Mouse (Mus musculus) central nervous system, embryonic 11.5 days (tissue): ENCODE measurements around the gene Nars2. TPM values are rescaled to one million over a fixed set of nuclear protein-coding genes. Genes with fewer than 3 reads are reported as not detected.

Source experiments
- polyA plus RNA-seq: library from polyadenylated mRNA; depleted of rRNA; stranded (reverse); fragments of >200 nt; gene quantifications from 2 replicates; pipeline ENCODE4 v1.2.3, GENCODE M21; 2012; rRNA removed

The Nars2 gene
- polyA plus RNA-seq: 9.0 and 11.1 TPM in 2 replicates

DNA sequence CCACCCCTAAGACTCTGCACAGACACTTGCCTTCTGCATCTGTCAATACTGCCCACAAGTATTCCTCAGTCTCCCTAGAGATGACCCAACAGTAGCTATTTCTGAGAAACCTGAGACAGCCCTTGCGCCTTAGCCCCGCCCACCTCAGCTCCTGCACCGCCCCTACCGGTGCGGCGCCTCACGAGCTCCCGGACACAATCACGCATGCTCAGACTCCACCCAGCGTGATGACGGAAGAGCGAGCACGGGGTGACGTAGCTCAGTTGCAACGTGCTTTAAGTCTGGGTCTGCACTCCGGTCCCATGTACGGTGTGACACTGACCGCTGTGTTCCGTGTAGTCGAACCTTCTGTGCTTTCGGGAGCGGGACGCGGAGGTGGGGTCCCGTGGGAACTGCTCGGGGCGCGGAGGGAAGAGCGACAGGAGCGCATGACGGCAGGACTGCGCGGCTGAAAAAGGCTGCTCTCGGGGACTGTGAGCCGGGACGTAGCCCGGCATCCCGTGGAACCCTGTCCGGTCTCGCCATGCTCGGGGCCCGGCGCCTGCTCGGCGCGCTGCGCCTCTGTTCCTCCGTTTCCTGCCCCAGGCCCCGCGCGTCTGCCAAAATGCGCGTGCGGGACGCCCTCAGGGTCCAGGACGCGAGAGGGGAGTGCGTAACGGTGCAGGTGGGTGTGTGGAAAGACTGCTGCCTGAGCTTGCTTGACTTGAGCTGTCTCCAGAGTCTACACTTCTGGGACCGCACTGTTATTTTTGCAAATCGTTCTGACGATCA is at the start of gene Nars2:
Nars2 (plus strand) TSS at position 225 of the 771 bp plus-strand sequence.

DNA sequence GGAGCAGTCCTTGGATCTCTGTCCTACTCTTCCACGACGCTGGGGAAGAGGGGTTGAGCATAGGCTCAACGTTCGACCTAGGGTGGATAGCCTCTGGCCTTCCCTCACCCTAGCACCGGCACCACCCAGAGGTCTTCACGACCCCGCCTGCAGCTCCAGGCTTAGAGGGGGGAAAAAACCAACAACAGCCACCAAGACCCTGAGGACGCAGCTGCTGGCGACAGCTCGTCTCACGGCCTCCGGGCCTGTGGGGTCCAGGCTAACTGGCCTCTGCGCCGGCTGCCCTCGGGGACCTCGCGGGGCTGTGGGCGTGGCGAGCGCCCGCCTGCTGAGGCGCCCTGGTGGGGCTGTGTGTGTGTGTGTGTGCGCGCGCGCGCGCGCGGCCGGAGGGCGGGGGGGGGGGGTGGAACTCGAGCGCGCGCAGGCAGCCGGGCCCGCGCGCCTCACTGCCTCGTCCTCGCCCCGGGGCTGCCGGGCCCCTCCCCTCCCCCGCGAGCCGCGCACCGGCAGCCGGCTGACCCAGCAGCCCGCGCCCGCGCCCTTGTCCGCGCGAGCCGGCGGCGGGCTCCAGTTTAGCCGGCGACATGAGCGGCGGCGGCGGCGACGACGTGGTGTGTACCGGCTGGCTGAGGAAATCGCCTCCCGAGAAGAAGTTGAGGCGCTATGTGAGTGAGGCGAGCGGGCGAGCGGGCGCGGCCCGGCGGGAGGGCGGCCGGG is 130.1 kb downstream of the Nars2 start, which contains the start of gene Gab2:
Gab2 (plus strand) TSS at position 345 of the 717 bp plus-strand sequence.

Other genes starting within 250 kb of the Nars2 start
- gene Gab2, start 130.1 kb downstream of the Nars2 start, polyA plus RNA-seq: 8.4 and 12.8 TPM in 2 replicates